Mouse (Mus musculus): ENCODE measurements at regions not wholly inside any gene's neighbourhood (a gene's known extent, or its start where the extent isn't known, plus 50 kb on each side); places are given as distances from the start of the nearest gene placed in this dataset.

DNA sequence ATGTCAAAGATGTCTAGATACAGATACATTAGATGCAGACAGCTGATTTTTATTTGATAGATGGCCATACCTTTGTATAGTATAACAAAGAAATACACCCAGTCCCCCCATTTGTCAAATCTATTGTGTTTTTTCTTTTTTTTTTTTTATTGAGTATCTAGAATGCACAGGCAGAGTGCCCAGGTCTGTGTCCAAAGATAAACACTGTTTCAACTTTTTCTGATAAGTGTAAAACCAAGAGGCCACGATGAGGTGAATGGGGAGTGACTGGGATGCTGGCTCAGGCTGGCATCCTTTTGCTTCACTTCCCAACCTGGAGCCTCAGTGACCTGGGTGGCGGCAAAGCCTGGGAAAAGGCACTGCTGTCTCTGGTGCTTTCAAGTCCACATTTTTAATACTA, 54.4 kb upstream of the Prdm1 start:
- DNase-seq (ENCODE audit: low spot score in 2 of 2): no peak

Measured in urinary bladder, adult 18-20 months (tissue).